Mouse (Mus musculus) intestine, embryonic 15.5 days (tissue): Measurements from ENCODE around the gene Gas7. TPM values are rescaled to one million over a fixed set of nuclear protein-coding genes. Genes with fewer than 3 reads are reported as not detected.

ENCODE experiments used
- ATAC-seq: fragments of 200-750 bp; cut with Nextera tagmentation; 2 replicates; pipeline ENCODE4 v1.8.0; 2017; ENCODE audit warnings: moderate TSS enrichment, moderate library complexity
- H3K27ac ChIP-seq: fragments of 300-500 bp; sonication (generic); 2 replicates; pipeline ENCODE4 v1.5.1; 2015; ENCODE audit warnings: mild to moderate bottlenecking, inconsistent platforms
- H3K27me3 ChIP-seq: fragments of 300-500 bp; sonication (generic); replicated peaks from 2 replicates; pipeline ENCODE4 v1.6.1; 2015; ENCODE audit warnings: inconsistent platforms
- H3K36me3 ChIP-seq: fragments of 300-500 bp; sonication (generic); 2 replicates; pipeline ENCODE4 v1.6.1; 2015; ENCODE audit warnings: inconsistent platforms
- H3K4me1 ChIP-seq: fragments of 300-500 bp; sonication (generic); replicated peaks from 2 replicates; pipeline ENCODE4 v1.6.1; 2015; ENCODE audit warnings: inconsistent platforms
- H3K4me2 ChIP-seq: fragments of 300-500 bp; sonication (generic); replicated peaks from 2 replicates; pipeline ENCODE4 v1.6.1; 2015; ENCODE audit warnings: mild to moderate bottlenecking, inconsistent platforms
- H3K4me3 ChIP-seq: fragments of 300-500 bp; sonication (generic); replicated peaks from 2 replicates; pipeline ENCODE4 v1.5.1; 2015; ENCODE audit warnings: inconsistent platforms
- H3K9ac ChIP-seq: fragments of 300-500 bp; sonication (generic); 2 replicates; pipeline ENCODE4 v1.6.1; 2015; ENCODE audit warnings: inconsistent platforms
- H3K9me3 ChIP-seq: fragments of 300-500 bp; sonication (generic); 2 replicates; pipeline ENCODE4 v1.6.1; 2016; ENCODE audit warnings: inconsistent platforms
- WGBS: fragments of 180-500 bp; shearing (Covaris S2); methylation state at CpG from one replicate; pipeline ENCODE4 v1.1.7; 2015; 5-methylcytosine and 5-hydroxymethylcytosine counted together
- polyA plus RNA-seq: library from polyadenylated mRNA; unstranded; fragments of >200 nt; fragmentation: Nextera tagmentation; extraction: Ambion mirVana; gene quantifications from 2 replicates; pipeline ENCODE4 v1.2.1, GENCODE M21; 2015

Gene Gas7
- polyA plus RNA-seq, 1 experiment from 2014 or later: 10.4 TPM

DNA sequence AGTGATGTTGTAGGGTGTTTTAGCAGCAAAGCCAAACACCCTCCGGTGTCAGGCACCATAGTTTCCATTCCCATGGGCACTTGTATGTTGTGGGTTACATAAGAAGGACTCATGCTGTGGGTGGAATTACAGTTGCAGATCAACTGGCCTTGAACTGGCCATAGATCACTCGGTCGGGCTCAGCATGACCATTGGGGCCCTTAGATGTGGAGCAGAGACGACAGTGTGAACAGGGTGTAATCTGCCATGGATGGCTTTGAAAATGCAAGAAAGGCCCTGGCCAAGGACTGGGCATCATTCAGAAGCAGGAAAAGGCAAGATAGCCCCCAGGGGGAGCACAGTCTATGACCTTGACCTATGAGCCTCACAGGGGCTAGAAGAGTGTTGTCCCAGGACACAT is 112.8 kb downstream of the Gas7 start:
- ATAC-seq: no peak
- Histone ChIP-seq H3K36me3 (no peaks in the 10 kb centered on the region), H3K4me1 (no peaks in the 10 kb centered on the region), H3K27me3 (no peaks in the 10 kb centered on the region), H3K9me3 (no peaks in the 10 kb centered on the region), H3K4me2 (no peak overlapping the region), H3K27ac (no peak overlapping the region), H3K4me3 (no peak overlapping the region), H3K9ac (no peak overlapping the region)
- WGBS: 91% methylated on average over 4 of the region's 4 CpGs

- Histone ChIP-seq H3K4me1 (no peaks in the 10 kb centered on the region), H3K27me3 (no peaks in the 10 kb centered on the region), H3K4me2 (no peak overlapping the region), H3K9me3 (no peaks in the 10 kb centered on the region), H3K4me3 (no peak overlapping the region), H3K27ac (no peak overlapping the region), H3K36me3 (no peaks in the 10 kb centered on the region), H3K9ac (no peak overlapping the region)
- WGBS: 58% methylated on average over 5 of the region's 5 CpGs
- no peak for ATAC-seq
Observed at GRCm38 (mm10) chr11:67568815-67569214, 113.6 kb downstream of the Gas7 start.

- H3K27ac ChIP-seq: no peak overlapping the region
Observed at GRCm38 (mm10) chr11:67570947-67571346, 115.7 kb downstream of the Gas7 start.

DNA sequence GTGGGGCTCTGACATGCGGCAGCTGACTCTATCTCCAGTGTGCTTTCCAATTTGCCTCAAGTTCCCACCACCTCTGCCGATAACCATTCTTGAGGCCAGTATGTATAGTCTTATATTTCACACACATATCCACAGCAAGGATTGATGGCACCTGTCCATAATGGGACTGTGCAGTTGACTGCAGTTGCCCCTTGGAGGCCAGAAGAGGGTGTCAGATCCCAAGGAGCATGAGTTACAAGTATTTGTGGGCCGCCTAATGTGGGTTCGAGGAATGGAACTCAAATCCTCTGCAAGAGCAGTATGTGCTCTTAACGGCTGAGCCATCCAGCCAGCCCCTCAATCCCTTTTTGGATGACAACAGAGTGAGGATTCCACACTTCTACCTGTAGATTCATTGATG is 119.1 kb downstream of the Gas7 start:
- Histone ChIP-seq H3K4me2 (no peak overlapping the region), H3K9me3 (no peaks in the 10 kb centered on the region), H3K36me3 (no peaks in the 10 kb centered on the region), H3K27ac (no peak overlapping the region), H3K4me3 (no peak overlapping the region), H3K9ac (no peak overlapping the region), H3K27me3 (no peaks in the 10 kb centered on the region), H3K4me1 (no peaks in the 10 kb centered on the region)
- no peak for ATAC-seq
- 81% methylated on average over 5 of the region's 5 CpGs for WGBS

More at GRCm38 (mm10) chr11:67570947-67571346, 115.7 kb downstream of the Gas7 start:
- no peaks in the 10 kb centered on the region for H3K9me3 ChIP-seq
- H3K4me1 ChIP-seq: no peaks in the 10 kb centered on the region
- no peaks in the 10 kb centered on the region for H3K27me3 ChIP-seq
- ATAC-seq: no peak
- no peaks in the 10 kb centered on the region for H3K36me3 ChIP-seq
- no peak overlapping the region for H3K4me3 ChIP-seq
- no peak overlapping the region for H3K4me2 ChIP-seq
- no peak overlapping the region for H3K9ac ChIP-seq
- 67% methylated on average over 8 of the region's 8 CpGs for WGBS

- Histone ChIP-seq H3K4me3 (no peak overlapping the region), H3K36me3 (no peaks in the 10 kb centered on the region), H3K27ac (no peak overlapping the region), H3K9me3 (no peaks in the 10 kb centered on the region), H3K27me3 (no peaks in the 10 kb centered on the region), H3K4me2 (no peak overlapping the region), H3K9ac (no peak overlapping the region), H3K4me1 (peaks cover 10% of the 10 kb centered on the region; the same call in 1 of the 2 replicates)
- 69% methylated on average over 5 of the region's 5 CpGs for WGBS
- ATAC-seq: no peak
Observed at GRCm38 (mm10) chr11:67577472-67577871, 122.2 kb downstream of the Gas7 start.

DNA sequence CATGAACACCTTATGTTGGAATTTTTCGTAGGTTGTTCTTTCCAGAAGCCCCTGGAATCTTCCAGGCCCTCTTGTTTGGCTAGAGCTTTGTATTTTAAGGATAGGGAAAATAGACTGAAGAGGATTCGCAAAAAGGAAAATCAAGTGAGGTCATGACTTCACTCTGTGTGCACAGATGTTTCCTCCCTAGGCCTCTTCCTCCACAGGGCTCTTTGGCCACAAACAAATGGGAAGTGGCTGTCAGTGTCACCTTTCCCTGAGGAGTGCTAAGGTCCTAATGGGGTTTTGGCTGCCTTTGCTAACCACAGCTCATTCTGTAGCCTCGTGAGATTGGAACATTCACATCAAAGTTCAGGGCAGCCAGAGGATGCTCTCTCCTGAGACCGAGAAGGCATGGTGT is 122.8 kb downstream of the Gas7 start:
- WGBS: 59% methylated on average over 4 of the region's 4 CpGs

DNA sequence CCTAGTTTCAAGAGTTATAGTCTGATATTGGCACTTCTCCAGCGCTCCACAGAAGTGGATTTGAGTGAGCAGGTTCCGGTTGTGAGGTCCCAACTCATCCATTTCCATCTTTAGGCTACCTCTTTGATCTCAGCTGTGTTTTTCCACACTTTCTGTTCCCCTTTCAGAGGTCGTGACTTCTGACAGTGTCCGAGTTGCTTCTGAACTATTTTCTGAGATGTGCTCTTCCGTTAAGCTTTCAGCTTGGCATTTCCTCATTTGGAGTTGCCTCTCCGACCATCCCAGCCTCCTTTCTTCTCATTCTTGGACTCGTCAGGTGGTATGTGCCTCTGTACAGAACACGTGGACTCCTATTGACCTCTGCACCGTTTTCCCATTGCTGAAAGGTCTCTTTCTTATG is 123.9 kb downstream of the Gas7 start:
- no peaks in the 10 kb centered on the region for H3K27me3 ChIP-seq
- 70% methylated on average over 9 of the region's 9 CpGs for WGBS

More for the DNA sequence above, 122.8 kb downstream of the Gas7 start:
- Histone ChIP-seq H3K9ac (no peak overlapping the region), H3K27me3 (no peaks in the 10 kb centered on the region), H3K36me3 (no peaks in the 10 kb centered on the region), H3K9me3 (no peaks in the 10 kb centered on the region), H3K4me3 (no peak overlapping the region), H3K4me1 (peaks cover 10% of the 10 kb centered on the region; the same call in 1 of the 2 replicates), H3K27ac (no peak overlapping the region), H3K4me2 (no peak overlapping the region)
- no peak for ATAC-seq

GRCm38 (mm10) chr11:67581549-67581948 is 126.3 kb downstream of the Gas7 start:
- no peak overlapping the region for H3K9ac ChIP-seq
- H3K36me3 ChIP-seq: no peaks in the 10 kb centered on the region
- 0 out of 2 replicates have a peak, but pooled peaks have one; percentile 18 for ATAC-seq
- H3K4me1 ChIP-seq: peaks cover 10% of the 10 kb centered on the region; the same call in 1 of the 2 replicates
- H3K9me3 ChIP-seq: no peaks in the 10 kb centered on the region
- H3K4me2 ChIP-seq: no peak overlapping the region
- H3K4me3 ChIP-seq: no peak overlapping the region
- H3K27me3 ChIP-seq: no peaks in the 10 kb centered on the region
- 49% methylated on average over 7 of the region's 7 CpGs for WGBS
- no peak overlapping the region for H3K27ac ChIP-seq

More for the DNA sequence above, 123.9 kb downstream of the Gas7 start:
- H3K4me1 ChIP-seq: peaks cover 10% of the 10 kb centered on the region; the same call in 1 of the 2 replicates
- no peak overlapping the region for H3K4me3 ChIP-seq
- ATAC-seq: no peak
- no peaks in the 10 kb centered on the region for H3K36me3 ChIP-seq
- H3K9ac ChIP-seq: no peak overlapping the region
- no peaks in the 10 kb centered on the region for H3K9me3 ChIP-seq
- no peak overlapping the region for H3K4me2 ChIP-seq
- no peak overlapping the region for H3K27ac ChIP-seq

GRCm38 (mm10) chr11:67582570-67582969 is 127.3 kb downstream of the Gas7 start:
- Histone ChIP-seq H3K27ac (no peak overlapping the region), H3K9ac (no peak overlapping the region), H3K4me1 (peaks cover 10% of the 10 kb centered on the region; the same call in 1 of the 2 replicates), H3K9me3 (no peaks in the 10 kb centered on the region), H3K36me3 (no peaks in the 10 kb centered on the region), H3K4me2 (no peak overlapping the region), H3K27me3 (no peaks in the 10 kb centered on the region), H3K4me3 (no peak overlapping the region)
- WGBS: 79% methylated on average over 4 of the region's 4 CpGs
- ATAC-seq: peak; percentile 46

DNA sequence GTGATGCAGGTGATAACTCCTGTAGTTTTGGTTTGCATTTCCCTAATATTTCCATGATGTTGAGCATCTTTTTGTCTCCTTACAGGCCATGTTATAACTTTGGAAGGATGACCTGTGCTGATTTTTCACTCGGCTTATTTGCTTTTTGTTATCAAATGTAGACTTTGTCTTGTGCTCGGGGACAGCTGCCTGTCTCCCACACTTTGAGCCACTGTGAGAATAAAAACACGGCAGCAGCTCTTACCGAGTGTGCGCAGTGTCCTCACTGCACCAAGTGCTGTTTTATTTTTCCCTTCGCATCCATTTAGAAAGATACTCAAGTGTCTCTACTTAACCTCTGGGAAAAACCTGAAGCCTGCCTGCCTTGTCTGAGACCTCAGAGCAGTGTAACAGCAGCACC is 129.8 kb downstream of the Gas7 start:
- H3K36me3 ChIP-seq: no peaks in the 10 kb centered on the region
- peaks cover 10% of the 10 kb centered on the region; the same call in 1 of the 2 replicates for H3K4me1 ChIP-seq
- WGBS: 75% methylated on average over 6 of the region's 6 CpGs
- H3K27me3 ChIP-seq: no peaks in the 10 kb centered on the region
- no peak overlapping the region for H3K27ac ChIP-seq
- no peak overlapping the region for H3K9ac ChIP-seq
- H3K4me3 ChIP-seq: no peak overlapping the region
- H3K4me2 ChIP-seq: no peak overlapping the region
- H3K9me3 ChIP-seq: no peaks in the 10 kb centered on the region
- ATAC-seq: no peak

GRCm38 (mm10) chr11:67585629-67586028 is 130.4 kb downstream of the Gas7 start:
- H3K27ac ChIP-seq: 0 out of 2 replicates have a peak overlapping the region, but pooled peaks have one; percentile 2
- H3K9me3 ChIP-seq: no peaks in the 10 kb centered on the region
- H3K27me3 ChIP-seq: no peaks in the 10 kb centered on the region
- H3K9ac ChIP-seq: no peak overlapping the region
- no peak overlapping the region for H3K4me2 ChIP-seq
- no peak for ATAC-seq
- H3K36me3 ChIP-seq: no peaks in the 10 kb centered on the region
- peaks cover 7% of the 10 kb centered on the region; the same call in 1 of the 2 replicates for H3K4me1 ChIP-seq
- WGBS: 61% methylated on average over 2 of the region's 2 CpGs
- no peak overlapping the region for H3K4me3 ChIP-seq

- no peak overlapping the region for H3K4me3 ChIP-seq
- 71% methylated on average over 3 of the region's 3 CpGs for WGBS
- no peaks in the 10 kb centered on the region for H3K36me3 ChIP-seq
- no peaks in the 10 kb centered on the region for H3K4me1 ChIP-seq
- no peak overlapping the region for H3K9ac ChIP-seq
- peak; percentile 52; the same call in 1 of the 2 replicates for ATAC-seq
- H3K27ac ChIP-seq: 0 out of 2 replicates have a peak overlapping the region, but pooled peaks have one; percentile 2
- H3K4me2 ChIP-seq: no peak overlapping the region
- H3K27me3 ChIP-seq: no peaks in the 10 kb centered on the region
- H3K9me3 ChIP-seq: no peaks in the 10 kb centered on the region
Observed at GRCm38 (mm10) chr11:67586231-67586994, 131.2 kb downstream of the Gas7 start.
